Mouse (Mus musculus): ENCODE measurements at regions not wholly inside any gene's neighbourhood (a gene's known extent, or its start where the extent isn't known, plus 50 kb on each side); places are given as distances from the start of the nearest gene placed in this dataset. TPM values are rescaled to one million over a fixed set of nuclear protein-coding genes. Genes with fewer than 3 reads are reported as not detected.
"Not testable (repeated sequence)": the region's sequence is repeated elsewhere in the genome, so short reads cannot be mapped to it uniquely, and the experiment has no call there.

- Histone ChIP-seq H3K9ac (replicated peaks) (no peak overlapping the region), H3K4me2 (replicated peaks) (no peak overlapping the region), H3K27ac (replicated peaks) (no peak overlapping the region), H3K4me1 (0 out of 2 replicates have a peak, but pooled peaks cover 5% of the 10 kb centered on the region), H3K4me3 (no peak overlapping the region), H3K9me3 (no peaks in the 10 kb centered on the region), H3K36me3 (no peaks in the 10 kb centered on the region), H3K27me3 (no peaks in the 10 kb centered on the region)
- no peak for ATAC-seq (replicated peaks)
- WGBS: 55% methylated on average over 2 of the region's 2 CpGs
Measured at GRCm38 (mm10) chr7:113707596-113707995, 58.2 kb upstream of the Spon1 start.

GRCm38 (mm10) chr7:113710541-113711270, 55.1 kb upstream of the Spon1 start:
- 87% methylated on average over 2 of the region's 2 CpGs for WGBS
- Histone ChIP-seq H3K4me3 (no peak overlapping the region), H3K36me3 (no peaks in the 10 kb centered on the region), H3K9ac (replicated peaks) (no peak overlapping the region), H3K27me3 (no peaks in the 10 kb centered on the region), H3K4me2 (replicated peaks) (no peak overlapping the region), H3K27ac (replicated peaks) (no peak overlapping the region), H3K9me3 (no peaks in the 10 kb centered on the region), H3K4me1 (0 out of 2 replicates have a peak, but pooled peaks cover 5% of the 10 kb centered on the region)
- ATAC-seq (replicated peaks): no peak

DNA sequence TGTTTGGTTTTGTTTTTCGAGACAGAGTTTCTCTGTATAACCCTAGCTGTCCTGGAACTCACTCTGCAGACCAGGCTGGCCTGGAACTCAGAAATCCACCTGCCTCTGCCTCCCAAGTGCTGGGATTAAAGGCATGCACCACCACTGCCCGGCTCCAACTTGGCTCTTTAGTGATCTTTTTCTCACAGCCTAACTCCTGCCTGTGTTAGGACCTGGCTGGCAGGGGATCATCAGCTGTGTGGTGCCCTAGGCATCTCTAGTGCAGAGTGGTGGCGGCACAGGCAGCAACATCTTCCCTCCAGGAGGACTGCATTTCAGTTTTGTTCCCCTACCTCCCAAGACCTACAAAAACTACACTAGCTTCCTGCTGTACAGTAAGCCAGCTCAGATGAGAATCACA, 54.4 kb upstream of the Spon1 start:
- H3K27me3 ChIP-seq; H3K4me2 ChIP-seq (replicated peaks); H3K4me1 ChIP-seq; H3K4me3 ChIP-seq; H3K27ac ChIP-seq (replicated peaks); ATAC-seq (replicated peaks); H3K9ac ChIP-seq (replicated peaks); H3K36me3 ChIP-seq; H3K9me3 ChIP-seq: not testable (repeated sequence)
- WGBS: 78% methylated on average over 3 of the region's 3 CpGs

Small RNAs in the stretch of these regions (microRNA-seq; reads per million reads assigned to microRNA genes)
- gene Gm23700: not detected
